Mouse (Mus musculus): ENCODE measurements at regions not wholly inside any gene's neighbourhood (a gene's known extent, or its start where the extent isn't known, plus 50 kb on each side); places are given as distances from the start of the nearest gene placed in this dataset.

DNA sequence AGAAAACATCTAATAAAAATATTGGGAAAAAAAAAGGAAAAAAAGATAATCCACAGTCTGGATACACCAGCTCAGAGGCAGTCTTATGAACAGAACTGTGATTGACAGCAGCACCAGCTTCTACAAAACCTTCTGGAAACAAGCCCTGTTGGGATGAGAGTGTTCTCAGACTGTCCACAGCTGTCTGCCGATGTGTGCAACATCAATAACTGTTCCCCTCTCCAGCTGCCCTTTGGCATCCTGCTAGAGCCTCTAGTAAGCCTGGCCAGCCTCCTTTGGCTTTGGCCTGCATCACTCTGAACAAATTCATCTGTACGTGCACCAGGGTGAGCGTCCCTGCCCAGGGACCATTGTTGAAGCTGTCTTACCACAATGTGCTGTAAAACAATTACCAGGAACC lies 137.0 kb upstream of the Irs2 start:
- no peaks in the 10 kb centered on the region for H3K79me2 ChIP-seq (ENCODE audit: inconsistent target)
- no peaks in the 10 kb centered on the region for H3K36me3 ChIP-seq (ENCODE audit: inconsistent target)
- WGBS (ENCODE audit: missing documents) = 79% methylated on average over 3 of the region's 3 CpGs
- H3K4me3 ChIP-seq (ENCODE audit: inconsistent target) = no peak overlapping the region
- H3K27ac ChIP-seq = no peak overlapping the region

DNA sequence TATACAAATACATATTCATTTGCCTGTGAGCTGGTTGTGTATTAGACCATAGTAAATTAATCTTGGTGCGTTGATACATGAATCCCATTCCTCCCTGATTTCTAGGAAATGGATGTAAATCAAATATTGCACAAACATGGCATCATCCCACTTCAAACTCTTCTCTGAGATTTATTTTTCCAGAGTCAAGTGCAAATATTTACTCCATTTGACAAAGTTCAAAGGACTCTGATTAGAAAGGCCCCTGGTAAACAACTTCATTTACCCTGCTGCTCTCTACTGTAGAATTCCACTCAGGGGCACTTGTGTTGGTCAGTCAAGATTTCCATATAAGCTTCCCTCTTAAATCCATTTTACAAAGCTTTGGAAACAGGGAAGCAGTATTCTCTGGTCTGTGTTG lies 132.3 kb upstream of the Irs2 start:
- H3K36me3 ChIP-seq (ENCODE audit: inconsistent target) = no peaks in the 10 kb centered on the region
- 83% methylated on average over 1 of the region's 1 CpGs for WGBS (ENCODE audit: missing documents)
- H3K79me2 ChIP-seq (ENCODE audit: inconsistent target) = no peaks in the 10 kb centered on the region
- H3K27ac ChIP-seq = no peak overlapping the region
- no peak overlapping the region for H3K4me3 ChIP-seq (ENCODE audit: inconsistent target)

DNA sequence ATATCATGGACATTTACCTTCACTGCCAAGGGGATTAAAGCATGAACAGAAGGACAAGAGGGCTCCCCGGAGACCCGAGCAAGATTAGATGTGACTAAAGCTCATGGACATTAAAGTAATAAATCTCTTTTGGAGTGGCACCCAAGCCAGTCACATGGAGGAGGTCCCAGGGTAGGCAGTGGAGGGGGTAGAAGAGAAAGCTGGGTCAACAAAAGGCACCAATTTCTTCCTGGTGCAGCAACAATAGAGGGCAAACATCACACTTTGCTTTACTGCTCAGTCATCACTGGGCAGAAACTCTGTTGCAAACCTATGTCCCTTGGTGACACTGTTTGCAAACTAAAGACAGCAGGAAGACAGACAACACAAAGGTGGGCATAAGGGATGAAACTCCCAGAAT lies 131.0 kb upstream of the Irs2 start:
- Histone ChIP-seq H3K36me3 (ENCODE audit: inconsistent target) (no peaks in the 10 kb centered on the region), H3K4me3 (ENCODE audit: inconsistent target) (no peak overlapping the region), H3K27ac (no peak overlapping the region), H3K79me2 (ENCODE audit: inconsistent target) (no peaks in the 10 kb centered on the region)
- WGBS (ENCODE audit: missing documents) = 90% methylated on average over 2 of the region's 2 CpGs

DNA sequence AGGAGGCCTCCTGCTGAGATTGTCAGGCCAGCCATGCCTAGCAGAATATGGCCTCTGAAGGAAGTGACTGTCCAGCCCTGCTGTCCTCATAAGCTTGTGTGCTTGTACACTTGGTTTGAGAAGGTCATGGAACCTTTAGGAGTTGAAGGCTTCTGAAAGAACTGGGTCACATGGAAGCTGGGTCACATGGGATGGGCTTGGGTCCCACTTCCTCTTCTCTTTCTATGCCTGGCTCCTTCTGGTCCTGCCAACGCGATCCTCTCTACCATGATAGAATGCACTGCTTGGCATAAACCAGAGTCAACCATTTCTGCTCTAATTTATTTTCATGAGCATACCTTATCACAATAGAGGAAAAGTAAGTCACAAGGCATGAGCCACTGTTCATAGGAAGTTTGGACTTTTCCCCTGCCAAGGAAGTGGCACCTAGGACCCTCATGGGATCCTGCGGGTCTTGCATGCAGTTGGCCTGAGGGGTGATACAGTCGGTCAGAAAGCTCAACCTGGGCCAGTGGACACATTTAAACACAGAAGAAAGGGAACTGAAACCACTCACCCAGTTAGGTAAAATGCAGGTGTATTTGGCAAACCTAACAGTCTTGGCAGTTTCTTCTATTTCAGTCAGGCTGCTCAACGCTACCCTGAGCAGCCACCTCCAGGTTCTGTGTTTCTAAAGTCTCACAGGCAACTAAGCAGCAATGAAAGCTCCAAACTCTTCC lies 130.2 kb upstream of the Irs2 start:
- Histone ChIP-seq H3K27ac (no peak overlapping the region), H3K79me2 (ENCODE audit: inconsistent target) (no peaks in the 10 kb centered on the region), H3K4me3 (ENCODE audit: inconsistent target) (no peak overlapping the region), H3K36me3 (ENCODE audit: inconsistent target) (no peaks in the 10 kb centered on the region)
- 64% methylated on average over 5 of the region's 5 CpGs for WGBS (ENCODE audit: missing documents)

DNA sequence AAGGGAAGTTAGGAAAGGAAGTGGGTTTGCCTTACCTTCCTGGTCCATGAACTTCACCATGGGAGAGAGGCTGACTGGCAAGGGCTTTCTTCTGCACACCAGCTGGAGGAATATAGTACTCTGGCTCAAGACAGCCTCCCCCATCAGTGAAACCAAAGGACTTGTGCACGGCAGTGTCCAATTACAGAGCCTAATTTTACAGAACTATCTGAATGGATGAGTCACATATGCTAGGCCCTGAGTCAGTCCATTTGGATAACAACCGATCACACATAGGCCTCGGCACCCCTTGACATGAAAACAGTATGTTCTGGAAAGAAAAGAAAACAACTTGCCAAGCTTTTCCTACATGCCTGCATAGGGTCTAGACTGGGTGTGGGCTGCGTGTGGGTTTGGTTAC lies 128.3 kb upstream of the Irs2 start:
- no peak overlapping the region for H3K4me3 ChIP-seq (ENCODE audit: inconsistent target)
- H3K79me2 ChIP-seq (ENCODE audit: inconsistent target) = no peaks in the 10 kb centered on the region
- 94% methylated on average over 4 of the region's 4 CpGs for WGBS (ENCODE audit: missing documents)
- H3K36me3 ChIP-seq (ENCODE audit: inconsistent target) = no peaks in the 10 kb centered on the region
- H3K27ac ChIP-seq = no peak overlapping the region

DNA sequence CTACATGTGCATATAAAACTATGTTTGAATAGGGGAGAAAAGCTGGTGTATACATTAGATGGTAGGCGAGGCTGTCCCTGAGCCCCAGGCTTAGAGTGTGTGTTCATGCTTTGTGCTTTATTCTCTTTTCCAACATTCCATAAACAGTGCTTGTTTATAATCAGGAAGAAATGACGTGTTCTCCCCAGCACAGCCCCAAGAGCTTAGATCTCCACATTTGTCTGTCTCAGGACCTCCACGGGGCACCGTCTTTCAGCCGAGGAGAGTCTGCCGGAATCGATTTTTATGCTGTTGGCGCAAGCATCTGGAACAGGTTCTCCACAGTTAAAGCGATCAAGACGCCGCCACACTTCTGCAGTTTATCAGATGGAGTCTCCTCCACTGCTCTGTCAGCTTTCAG lies 126.9 kb upstream of the Irs2 start:
- no peaks in the 10 kb centered on the region for H3K79me2 ChIP-seq (ENCODE audit: inconsistent target)
- no peaks in the 10 kb centered on the region for H3K36me3 ChIP-seq (ENCODE audit: inconsistent target)
- WGBS (ENCODE audit: missing documents) = 93% methylated on average over 11 of the region's 11 CpGs
- H3K4me3 ChIP-seq (ENCODE audit: inconsistent target) = no peak overlapping the region
- H3K27ac ChIP-seq = no peak overlapping the region

DNA sequence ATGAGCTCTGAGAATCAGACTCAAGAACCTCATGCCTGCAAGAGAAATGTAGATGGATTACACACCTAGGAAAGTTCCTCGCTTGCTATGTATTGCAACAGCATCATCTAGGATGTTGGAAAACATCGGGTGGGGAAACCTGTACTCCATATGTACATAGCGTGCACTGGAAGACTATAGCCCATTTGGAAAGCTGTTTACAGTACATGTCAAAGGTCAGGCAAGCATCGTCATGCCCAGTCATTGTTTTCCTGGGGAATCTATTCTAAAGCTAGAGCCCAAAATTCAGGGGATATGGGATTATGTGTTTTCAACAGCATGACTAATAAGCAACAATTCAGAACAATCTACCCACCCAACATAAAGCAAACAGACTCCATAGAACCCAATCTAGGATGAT lies 126.3 kb upstream of the Irs2 start:
- 91% methylated on average over 4 of the region's 4 CpGs for WGBS (ENCODE audit: missing documents)

DNA sequence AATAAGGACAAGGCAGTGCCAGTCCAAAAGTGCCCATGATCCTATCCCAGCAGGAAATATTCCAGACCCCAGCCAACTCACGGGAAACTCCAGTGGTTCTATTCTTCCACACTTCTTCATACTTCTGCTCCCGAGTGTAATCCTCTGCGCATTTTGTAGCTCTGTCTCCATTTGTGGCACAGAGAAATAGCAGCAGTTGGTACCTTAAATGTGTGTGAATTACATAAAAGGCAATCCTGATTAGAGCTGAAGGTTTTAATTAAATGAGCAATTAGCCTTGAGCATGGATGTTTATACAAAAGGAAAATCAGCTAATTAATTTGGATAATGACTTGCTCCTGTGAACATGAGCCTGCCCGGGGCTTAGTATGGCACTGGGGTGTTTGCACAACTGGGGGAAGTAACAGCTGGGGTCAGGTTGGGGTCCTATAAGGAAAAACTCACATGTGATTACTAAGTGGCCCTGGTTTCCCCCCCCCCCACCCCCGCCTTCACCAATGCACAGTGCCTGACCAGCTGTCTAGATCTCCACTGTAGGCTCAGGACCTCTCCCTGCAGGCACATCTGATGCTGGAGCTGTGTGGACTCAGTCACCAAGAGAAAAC lies 110.9 kb upstream of the Irs2 start:
- Histone ChIP-seq H3K79me2 (ENCODE audit: inconsistent target) (no peaks in the 10 kb centered on the region), H3K27ac (no peak overlapping the region), H3K36me3 (ENCODE audit: inconsistent target) (no peaks in the 10 kb centered on the region), H3K4me3 (ENCODE audit: inconsistent target) (no peak overlapping the region)
- 98% methylated on average over 4 of the region's 5 CpGs for WGBS (ENCODE audit: missing documents)

More for the DNA sequence above, 126.3 kb upstream of the Irs2 start:
- Histone ChIP-seq H3K27ac (no peak overlapping the region), H3K4me3 (ENCODE audit: inconsistent target) (no peak overlapping the region), H3K36me3 (ENCODE audit: inconsistent target) (no peaks in the 10 kb centered on the region), H3K79me2 (ENCODE audit: inconsistent target) (no peaks in the 10 kb centered on the region)

DNA sequence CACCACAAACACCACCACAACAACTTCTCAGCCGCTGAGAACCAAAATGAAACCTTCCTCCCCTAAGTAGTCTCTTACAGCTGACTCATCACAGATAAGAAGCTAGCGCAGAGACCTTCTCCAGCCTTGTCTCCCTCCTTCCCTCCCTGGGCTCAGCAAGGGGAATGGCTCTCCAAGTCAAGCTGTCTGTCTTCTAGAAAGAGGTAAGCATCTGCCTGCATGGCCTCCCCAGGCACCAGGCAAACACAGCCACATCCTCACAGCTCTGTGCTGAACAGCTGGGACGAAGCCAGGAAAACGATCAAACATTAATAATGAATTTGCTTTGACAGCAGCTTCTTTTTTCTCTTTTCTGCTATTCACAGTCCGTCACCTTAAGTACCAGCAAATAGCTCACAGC lies 108.3 kb upstream of the Irs2 start:
- Histone ChIP-seq H3K79me2 (ENCODE audit: inconsistent target) (no peaks in the 10 kb centered on the region), H3K4me3 (ENCODE audit: inconsistent target) (no peak overlapping the region), H3K27ac (no peak overlapping the region), H3K36me3 (ENCODE audit: inconsistent target) (no peaks in the 10 kb centered on the region)
- 75% methylated on average over 5 of the region's 5 CpGs for WGBS (ENCODE audit: missing documents)

DNA sequence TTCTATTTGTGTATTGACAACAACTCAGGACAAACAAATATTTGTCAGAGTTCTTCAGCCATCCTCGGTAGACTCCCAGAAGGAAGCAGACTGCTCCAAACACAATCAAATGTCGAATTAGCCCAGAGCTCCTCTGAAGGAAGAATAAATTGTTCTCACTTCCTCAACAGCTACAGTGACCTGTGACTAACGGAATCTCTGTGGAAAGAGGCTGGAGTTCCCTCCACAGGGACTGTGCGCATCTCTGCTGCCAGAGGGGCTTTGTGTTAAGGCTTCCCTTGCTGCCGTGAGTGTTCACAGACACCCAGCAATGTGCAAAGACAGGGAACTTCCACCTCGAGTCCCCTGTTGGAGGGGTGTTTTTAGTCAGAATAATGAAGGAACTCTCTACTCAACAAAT lies 107.0 kb upstream of the Irs2 start:
- no peak overlapping the region for H3K27ac ChIP-seq
- 18% methylated on average over 6 of the region's 6 CpGs for WGBS (ENCODE audit: missing documents)

DNA sequence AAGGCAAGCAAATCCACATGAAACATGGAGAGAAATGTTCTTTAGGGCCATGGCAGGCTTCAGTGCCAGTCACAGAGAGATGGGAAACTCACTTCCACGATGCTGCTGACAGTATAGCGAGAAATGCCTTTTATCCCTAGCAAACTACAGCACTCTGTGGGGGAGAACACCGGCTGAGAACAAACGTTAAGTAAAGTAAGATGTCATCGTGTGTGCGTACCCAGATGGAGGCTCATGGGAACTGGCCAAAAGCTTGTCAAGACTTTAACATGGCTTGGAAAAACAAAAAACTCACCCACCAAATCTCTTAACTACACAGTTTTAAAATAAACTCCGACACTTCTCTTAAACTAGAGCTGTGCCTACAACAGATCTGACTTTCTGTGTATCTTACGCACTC lies 106.3 kb upstream of the Irs2 start:
- WGBS (ENCODE audit: missing documents) = 96% methylated on average over 8 of the region's 8 CpGs
- no peak overlapping the region for H3K27ac ChIP-seq
- H3K36me3 ChIP-seq (ENCODE audit: inconsistent target) = no peaks in the 10 kb centered on the region
- no peak overlapping the region for H3K4me3 ChIP-seq (ENCODE audit: inconsistent target)
- H3K79me2 ChIP-seq (ENCODE audit: inconsistent target) = no peaks in the 10 kb centered on the region

More for the DNA sequence above, 107.0 kb upstream of the Irs2 start:
- H3K79me2 ChIP-seq (ENCODE audit: inconsistent target) = no peaks in the 10 kb centered on the region
- H3K36me3 ChIP-seq (ENCODE audit: inconsistent target) = no peaks in the 10 kb centered on the region
- H3K4me3 ChIP-seq (ENCODE audit: inconsistent target) = no peak overlapping the region

DNA sequence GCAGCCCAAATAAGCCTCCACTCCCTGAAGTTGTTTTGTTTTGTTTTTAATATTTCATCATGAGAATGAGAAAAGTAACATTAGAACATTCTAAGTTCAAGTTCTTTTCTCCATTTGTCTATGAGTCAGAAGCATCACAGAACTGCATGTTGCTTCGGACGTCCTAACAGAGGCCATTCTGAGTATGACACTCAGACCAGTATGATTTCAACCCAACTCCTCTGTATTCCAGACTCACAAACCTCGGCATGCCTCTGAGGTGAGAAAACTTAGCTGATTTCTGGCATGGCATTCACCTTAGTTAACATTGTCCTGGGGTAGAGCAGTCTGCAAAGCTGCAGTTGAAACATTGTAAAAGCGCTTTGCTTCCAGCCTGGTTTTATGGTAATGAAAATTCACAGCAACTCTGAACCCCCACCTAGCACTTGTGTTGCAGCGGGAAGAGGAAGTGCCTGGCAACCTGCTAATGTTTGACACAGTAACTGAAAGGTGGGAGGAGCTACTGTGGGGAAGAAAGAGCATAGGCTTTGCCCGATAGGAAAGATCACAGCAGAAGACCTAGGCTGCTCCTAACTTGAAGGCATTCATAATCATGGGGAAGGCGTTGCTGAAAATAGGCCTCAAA lies 104.8 kb upstream of the Irs2 start:
- WGBS (ENCODE audit: missing documents) = 28% methylated on average over 7 of the region's 7 CpGs
- H3K36me3 ChIP-seq (ENCODE audit: inconsistent target) = no peaks in the 10 kb centered on the region
- no peak overlapping the region for H3K4me3 ChIP-seq (ENCODE audit: inconsistent target)
- H3K79me2 ChIP-seq (ENCODE audit: inconsistent target) = no peaks in the 10 kb centered on the region
- H3K27ac ChIP-seq = no peak overlapping the region

DNA sequence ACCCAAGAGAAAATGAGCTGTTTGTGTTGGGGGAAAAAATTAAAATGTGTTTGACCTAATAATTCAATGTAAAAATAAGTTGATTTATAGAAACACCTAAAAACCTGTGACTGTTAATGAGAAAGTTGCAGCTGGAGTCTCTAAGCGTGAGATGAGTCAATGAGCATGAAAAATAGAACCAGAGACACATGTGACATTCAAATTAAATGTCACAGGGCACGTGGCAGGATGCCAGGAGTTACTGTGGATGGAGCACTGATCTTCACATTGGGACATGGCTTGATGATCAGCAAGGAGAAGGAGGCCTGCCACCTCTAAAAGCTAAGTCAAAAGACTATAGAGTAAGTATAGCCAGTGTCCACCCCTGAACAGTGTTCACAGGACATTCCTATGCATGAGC lies 103.7 kb upstream of the Irs2 start:
- H3K27ac ChIP-seq = no peak overlapping the region
- WGBS (ENCODE audit: missing documents) = 94% methylated on average over 2 of the region's 2 CpGs
- H3K36me3 ChIP-seq (ENCODE audit: inconsistent target) = no peaks in the 10 kb centered on the region
- no peak overlapping the region for H3K4me3 ChIP-seq (ENCODE audit: inconsistent target)
- no peaks in the 10 kb centered on the region for H3K79me2 ChIP-seq (ENCODE audit: inconsistent target)

DNA sequence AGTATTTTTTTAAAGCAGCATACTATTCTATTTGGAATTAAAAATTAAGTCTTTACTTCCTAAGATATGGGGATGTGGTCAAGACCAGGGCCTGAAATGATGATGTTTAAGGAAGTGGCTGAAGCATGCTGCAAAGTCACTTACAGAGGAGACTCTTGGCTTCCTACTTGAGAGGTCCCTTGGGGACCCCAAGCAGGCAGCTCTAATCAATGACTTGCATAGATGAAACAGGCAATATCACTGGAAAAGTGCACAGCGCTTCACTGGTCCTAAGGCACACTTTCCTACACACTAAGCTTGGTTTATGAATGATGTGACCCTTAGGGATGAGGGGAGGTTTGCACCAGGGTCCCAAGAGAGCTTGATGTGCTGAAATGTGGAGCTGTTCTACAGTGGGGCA lies 99.2 kb upstream of the Irs2 start:
- 89% methylated on average over 1 of the region's 1 CpGs for WGBS (ENCODE audit: missing documents)
- Histone ChIP-seq H3K79me2 (ENCODE audit: inconsistent target) (no peaks in the 10 kb centered on the region), H3K4me3 (ENCODE audit: inconsistent target) (no peak overlapping the region), H3K36me3 (ENCODE audit: inconsistent target) (no peaks in the 10 kb centered on the region), H3K27ac (no peak overlapping the region)

DNA sequence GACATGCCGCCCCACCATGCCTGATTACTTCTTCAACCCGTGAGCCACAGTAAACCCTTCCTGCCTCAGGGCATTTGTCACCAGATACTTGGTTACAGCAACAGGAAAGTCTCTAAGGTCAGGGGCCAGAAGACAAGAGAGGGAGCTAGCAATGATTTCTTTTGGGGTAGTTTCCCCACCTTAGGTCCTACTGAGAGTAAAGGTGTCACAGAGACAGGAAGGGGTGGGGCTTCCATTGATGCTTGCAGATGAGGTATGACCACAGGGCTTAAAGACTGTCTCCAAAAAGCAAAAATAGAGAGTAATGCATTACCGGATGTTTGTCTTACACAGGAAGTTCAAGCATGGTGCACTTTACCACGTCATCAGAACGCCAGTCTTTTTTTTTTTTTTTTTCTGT lies 98.8 kb upstream of the Irs2 start:
- no peaks in the 10 kb centered on the region for H3K79me2 ChIP-seq (ENCODE audit: inconsistent target)
- H3K4me3 ChIP-seq (ENCODE audit: inconsistent target) = no peak overlapping the region
- WGBS (ENCODE audit: missing documents) = 74% methylated on average over 5 of the region's 5 CpGs
- H3K36me3 ChIP-seq (ENCODE audit: inconsistent target) = no peaks in the 10 kb centered on the region
- H3K27ac ChIP-seq = no peak overlapping the region
